Mouse (Mus musculus): ENCODE measurements at regions not wholly inside any gene's neighbourhood (a gene's known extent, or its start where the extent isn't known, plus 50 kb on each side); places are given as distances from the start of the nearest gene placed in this dataset.

DNA sequence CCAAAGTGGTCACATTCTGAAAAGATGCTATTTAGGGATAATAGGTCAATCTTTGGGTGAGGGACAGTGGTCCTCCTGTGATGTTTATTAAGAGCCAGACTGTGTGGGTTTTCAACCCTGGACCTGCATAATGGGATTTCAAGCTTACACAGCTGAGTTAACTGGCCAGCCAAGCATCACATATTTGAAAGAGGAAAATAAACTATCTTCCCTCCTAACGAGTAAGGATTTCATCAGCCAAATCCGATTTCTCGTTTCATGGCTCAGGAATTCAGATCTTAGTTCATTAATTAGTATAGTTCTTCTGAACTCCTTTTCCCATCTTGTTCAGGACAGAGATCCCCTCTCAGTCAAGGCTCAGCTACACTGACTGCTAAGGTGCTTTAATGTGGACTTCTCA, 120.1 kb upstream of the Tut7 start:
- H3K36me3 ChIP-seq (replicated peaks in 1 of 2; ENCODE audit: control insufficient read depth in 1 of 2, insufficient read depth in 1 of 2, low read length in 1 of 2), result no peaks in the 10 kb centered on the region
- H3K4me3 ChIP-seq (replicated peaks in 1 of 3; ENCODE audit: low read depth in 2 of 3, low read length in 2 of 3, poor library complexity in 1 of 3), result no peak overlapping the region
- H3K9me3 ChIP-seq (replicated peaks; ENCODE audit: low read length), result peaks cover 61% of the 10 kb centered on the region
- no peaks in the 10 kb centered on the region for H3K27me3 ChIP-seq (replicated peaks)
- DNase-seq (ENCODE audit: extremely low read depth), result no peak
- TF ChIP-seq CTCF (conservative IDR thresholded peaks at IDR 0.05 in 1 of 2, IDR thresholded peaks at IDR 0.05 in 1 of 2; ENCODE audit: low read depth in 2 of 2, low read length in 2 of 2) (no peak), MEF2A (IDR thresholded peaks at IDR 0.05; ENCODE audit: borderline replicate concordance, low read depth, low read length) (no peak)
- H3K27ac ChIP-seq (ENCODE audit: insufficient read depth, low read depth), result no peak overlapping the region
- H3K79me2 ChIP-seq (replicated peaks; ENCODE audit: control insufficient read depth, extremely low read depth, insufficient read depth, poor library complexity, severe bottlenecking), result no peaks in the 10 kb centered on the region
- no peak overlapping the region for H3K4me2 ChIP-seq (ENCODE audit: insufficient read depth, low read depth, poor library complexity, severe bottlenecking)
- no peaks in the 10 kb centered on the region for H3K4me1 ChIP-seq (ENCODE audit: control insufficient read depth in 1 of 2, insufficient read depth in 2 of 2)
- H3K9ac ChIP-seq (ENCODE audit: insufficient read depth, low read depth), result no peak overlapping the region
- in situ Hi-C loops (cut with MboI; ENCODE audit: low pct_ligation_motif_present, low pct_unique_long_range_greater_than_20kb, low sequenced_read_pairs) (no loop called here), dilution Hi-C loops (cut with MboI; ENCODE audit: extremely low pct_ligation_motif_present, extremely low pct_unique_long_range_greater_than_20kb, low sequenced_read_pairs) (no loop called here)

- Histone ChIP-seq H3K4me2 (ENCODE audit: insufficient read depth, low read depth, poor library complexity, severe bottlenecking) (no peak overlapping the region), H3K4me3 (replicated peaks in 1 of 3; ENCODE audit: low read depth in 2 of 3, low read length in 2 of 3, poor library complexity in 1 of 3) (no peak overlapping the region), H3K79me2 (replicated peaks; ENCODE audit: control insufficient read depth, extremely low read depth, insufficient read depth, poor library complexity, severe bottlenecking) (no peaks in the 10 kb centered on the region), H3K36me3 (replicated peaks in 1 of 2; ENCODE audit: control insufficient read depth in 1 of 2, insufficient read depth in 1 of 2, low read length in 1 of 2) (no peaks in the 10 kb centered on the region), H3K9ac (ENCODE audit: insufficient read depth, low read depth) (no peak overlapping the region), H3K9me3 (replicated peaks; ENCODE audit: low read length) (peaks cover 59% of the 10 kb centered on the region), H3K4me1 (ENCODE audit: control insufficient read depth in 1 of 2, insufficient read depth in 2 of 2) (no peaks in the 10 kb centered on the region), H3K27ac (ENCODE audit: insufficient read depth, low read depth) (no peak overlapping the region), H3K27me3 (replicated peaks) (no peaks in the 10 kb centered on the region)
- no peak for DNase-seq (ENCODE audit: extremely low read depth)
- no peak for TF ChIP-seq ETS1 (conservative IDR thresholded peaks at IDR 0.05; ENCODE audit: low read depth, low read length)
- no peak for TF ChIP-seq RAD21 (IDR thresholded peaks at IDR 0.05; ENCODE audit: low read depth, low read length)
- TF ChIP-seq E2F4 (IDR thresholded peaks at IDR 0.05; ENCODE audit: insufficient replicate concordance, low read depth, low read length), result no peak
- TF ChIP-seq BHLHE40 (IDR thresholded peaks at IDR 0.05; ENCODE audit: low read depth, low read length), result no peak
- TF ChIP-seq RCOR1 (conservative IDR thresholded peaks at IDR 0.05; ENCODE audit: low read depth, low read length), result no peak
- no peak for TF ChIP-seq EP300 (IDR thresholded peaks at IDR 0.05; ENCODE audit: low read length)
- TF ChIP-seq UBTF (IDR thresholded peaks at IDR 0.05; ENCODE audit: low read depth, low read length), result no peak
- TF ChIP-seq MAX (IDR thresholded peaks at IDR 0.05; ENCODE audit: low read length), result no peak
- no peak for TF ChIP-seq TCF12 (IDR thresholded peaks at IDR 0.05; ENCODE audit: low read depth, low read length)
- TF ChIP-seq ZMIZ1 (IDR thresholded peaks at IDR 0.05; ENCODE audit: low read depth, low read length), result no peak
- TF ChIP-seq ELF1 (IDR thresholded peaks at IDR 0.05; ENCODE audit: low read depth, low read length), result no peak
- TF ChIP-seq MYC (IDR thresholded peaks at IDR 0.05; ENCODE audit: low read depth, low read length), result no peak
- no peak for TF ChIP-seq ZKSCAN1 (IDR thresholded peaks at IDR 0.05; ENCODE audit: borderline replicate concordance, low read depth, low read length)
- TF ChIP-seq PAX5 (IDR thresholded peaks at IDR 0.05; ENCODE audit: low read length), result no peak
- TF ChIP-seq CTCF (conservative IDR thresholded peaks at IDR 0.05 in 1 of 2, IDR thresholded peaks at IDR 0.05 in 1 of 2; ENCODE audit: low read depth in 2 of 2, low read length in 2 of 2), result no peak
- in situ Hi-C loops (cut with MboI; ENCODE audit: low pct_ligation_motif_present, low pct_unique_long_range_greater_than_20kb, low sequenced_read_pairs) (no loop called here), dilution Hi-C loops (cut with MboI; ENCODE audit: extremely low pct_ligation_motif_present, extremely low pct_unique_long_range_greater_than_20kb, low sequenced_read_pairs) (no loop called here)
Measured at GRCm38 (mm10) chr13:59941519-59941918, 118.6 kb upstream of the Tut7 start.

Data from CH12.LX (cell line).